Mouse (Mus musculus): ENCODE results near the gene Gm10197.

Gm10197 gene

GRCm38 (mm10) chr19:53355065-53355464 is 16.5 kb downstream of the Gm10197 start:
- peak; percentile 90 for DNase-seq

GRCm38 (mm10) chr19:53354271-53355000 is 17.1 kb downstream of the Gm10197 start:
- no peak for DNase-seq

GRCm38 (mm10) chr19:53353864-53354263 is 17.7 kb downstream of the Gm10197 start:
- peak; percentile 87 for DNase-seq

- no peak for DNase-seq
Measured at GRCm38 (mm10) chr19:53345766-53346165, 25.8 kb downstream of the Gm10197 start.

GRCm38 (mm10) chr19:53344062-53344461 is 27.5 kb downstream of the Gm10197 start:
- DNase-seq, result peak; percentile 85

GRCm38 (mm10) chr19:53343174-53343881 is 28.2 kb downstream of the Gm10197 start:
- DNase-seq, result no peak

GRCm38 (mm10) chr19:53340423-53340822 is 31.1 kb downstream of the Gm10197 start:
- DNase-seq, result no peak

GRCm38 (mm10) chr19:53335241-53335640 is 36.3 kb downstream of the Gm10197 start:
- no peak for DNase-seq

- DNase-seq, result no peak
Measured at GRCm38 (mm10) chr19:53333730-53334129, 37.8 kb downstream of the Gm10197 start.

GRCm38 (mm10) chr19:53331882-53332500 is 39.6 kb downstream of the Gm10197 start:
- DNase-seq, result no peak

GRCm38 (mm10) chr19:53329992-53330381 is 41.6 kb downstream of the Gm10197 start:
- peak; percentile 99 for DNase-seq

GRCm38 (mm10) chr19:53329221-53329991 is 42.2 kb downstream of the Gm10197 start:
- peak; percentile 99 for DNase-seq

GRCm38 (mm10) chr19:53328116-53328515 is 43.5 kb downstream of the Gm10197 start:
- peak; percentile 94 for DNase-seq

GRCm38 (mm10) chr19:53325578-53326295 is 45.8 kb downstream of the Gm10197 start:
- peak; percentile 98 for DNase-seq

GRCm38 (mm10) chr19:53324866-53325265 is 46.7 kb downstream of the Gm10197 start:
- peak; percentile 89 for DNase-seq

- DNase-seq, result no peak
Measured at GRCm38 (mm10) chr19:53322438-53323048, 49.0 kb downstream of the Gm10197 start.

All from heart, adult 11 months (tissue).